Mouse (Mus musculus) G1E-ER4 (cell line): ENCODE measurements around the gene Zc3h18. TPM values are rescaled to one million over a fixed set of nuclear protein-coding genes. Genes with fewer than 3 reads are reported as not detected.

Source experiments
- GATA1 ChIP-seq: IDR thresholded peaks from one replicate; pipeline ENCODE4 v1.8.0; 2012; ENCODE audit warnings: low read length, inconsistent platforms
- polyA plus RNA-seq: library from polyadenylated mRNA; stranded (reverse); fragments of >175 nt; gene quantifications from 2 replicates; pipeline ENCODE4 v1.2.3, GENCODE M21; 2012

The Zc3h18 gene
- polyA plus RNA-seq, 1 experiment: 187 TPM

DNA sequence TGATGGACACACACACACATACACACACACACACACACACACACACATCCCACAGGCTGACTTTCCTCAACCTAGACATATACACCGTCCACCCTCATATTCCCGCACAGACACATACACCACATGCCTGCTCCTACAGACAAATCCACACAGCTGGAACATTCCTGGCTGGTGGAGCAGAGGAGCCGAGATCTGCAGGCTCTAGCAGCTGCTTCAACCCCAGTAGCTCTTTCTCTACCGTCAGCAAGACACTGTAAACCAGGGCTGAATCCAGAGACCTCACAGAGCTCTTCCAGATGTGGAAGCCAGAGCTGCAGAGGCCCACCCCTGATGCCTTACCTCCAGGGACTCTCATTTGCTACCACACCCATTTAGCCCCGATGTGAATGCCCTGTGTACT is 14.1 kb upstream of the Zc3h18 start:
- no peak for TF ChIP-seq GATA1

- TF ChIP-seq GATA1: no peak
Measured at GRCm38 (mm10) chr8:122362967-122363366, 13.4 kb upstream of the Zc3h18 start.

DNA sequence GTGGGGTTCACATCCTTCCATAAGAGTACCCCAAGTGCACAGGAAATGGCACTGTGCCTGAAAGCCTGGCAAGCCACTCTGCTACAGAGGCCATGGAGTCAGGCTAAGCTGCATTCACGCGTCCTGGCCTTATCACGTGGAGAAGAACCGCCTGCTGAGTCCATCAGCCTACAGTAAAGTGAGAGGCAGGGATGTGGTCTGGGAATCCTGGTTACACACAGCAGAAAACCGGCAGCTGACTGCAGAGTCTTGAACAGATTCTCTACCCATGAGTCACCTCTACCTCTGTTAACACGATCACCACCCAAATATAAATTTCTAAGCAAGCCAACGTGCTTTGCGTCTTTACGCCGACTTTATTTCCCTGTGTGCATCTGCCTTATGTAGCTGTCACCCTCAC is 7.9 kb upstream of the Zc3h18 start:
- TF ChIP-seq GATA1: no peak

- no peak for TF ChIP-seq GATA1
Measured at GRCm38 (mm10) chr8:122369665-122370064, 6.7 kb upstream of the Zc3h18 start.

DNA sequence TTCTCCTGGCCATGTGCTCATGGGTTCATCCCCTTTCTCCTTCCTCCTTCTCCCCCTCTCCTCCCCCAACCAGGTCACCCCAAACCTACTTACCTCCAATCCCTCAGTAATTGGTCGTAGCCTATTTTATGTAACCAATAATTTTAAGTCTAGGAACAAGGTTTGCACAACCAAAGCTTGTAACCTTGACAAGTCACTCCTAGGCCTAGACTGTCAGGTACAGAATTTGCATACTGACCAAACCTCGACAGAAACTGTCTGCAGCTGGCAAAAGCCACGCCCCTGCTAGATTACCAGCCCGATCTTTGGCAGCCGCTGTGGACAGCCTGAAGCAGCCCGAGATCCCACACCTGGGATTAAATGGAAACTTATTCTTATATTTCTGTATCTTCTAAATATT is 4.7 kb upstream of the Zc3h18 start:
- TF ChIP-seq GATA1: no peak

DNA sequence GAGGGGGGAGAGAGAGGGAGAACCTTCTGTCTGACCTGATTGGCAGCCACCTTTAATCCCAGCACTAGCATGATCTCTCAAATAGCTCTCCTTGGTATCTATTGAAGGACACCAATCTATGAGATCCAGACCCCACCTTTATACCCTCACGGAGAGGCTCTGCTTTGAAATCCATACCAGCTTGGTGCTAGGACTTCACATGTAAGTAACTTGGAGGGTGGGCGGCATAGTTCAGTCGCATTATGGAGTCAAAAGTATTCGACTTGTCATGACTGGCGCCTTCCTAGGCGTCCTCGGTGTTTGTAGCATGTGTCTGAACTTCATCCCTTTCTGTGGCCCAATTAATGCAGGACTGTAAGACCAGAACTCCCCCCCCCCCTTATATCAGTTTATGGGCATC is 1.1 kb upstream of the Zc3h18 start:
- no peak for TF ChIP-seq GATA1

DNA sequence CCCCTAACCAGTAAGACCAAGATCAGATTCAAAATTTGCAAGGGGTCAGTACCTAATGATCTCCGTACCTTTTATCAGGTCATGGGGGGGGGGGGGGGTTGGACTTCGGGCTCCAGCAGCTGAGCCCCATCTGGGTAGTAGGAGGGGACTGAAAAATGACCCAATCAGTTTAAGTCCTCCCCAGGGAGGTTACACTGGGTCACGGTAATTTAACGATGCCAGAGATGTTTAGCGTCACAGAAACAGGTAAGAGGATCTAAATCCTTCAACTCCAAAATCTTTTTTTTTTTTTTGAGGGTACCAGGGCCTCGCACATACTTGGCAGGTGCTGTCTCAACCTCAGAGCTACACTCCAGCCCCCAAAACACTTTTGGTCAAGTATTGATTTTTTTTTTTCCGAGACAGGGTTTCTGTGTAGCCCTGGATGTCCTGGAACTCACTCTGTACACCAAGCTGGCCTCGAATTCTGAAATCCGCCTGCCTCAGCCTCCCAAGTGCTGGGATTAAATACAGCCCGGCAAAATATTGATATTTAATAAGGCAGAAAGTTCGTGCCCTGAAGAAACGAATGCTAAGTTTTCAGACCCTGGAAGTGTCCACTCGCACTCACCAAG is 551 bp upstream of the Zc3h18 start:
- no peak for TF ChIP-seq GATA1

GRCm38 (mm10) chr8:122383039-122383438 is 6.6 kb downstream of the Zc3h18 start:
- no peak for TF ChIP-seq GATA1

DNA sequence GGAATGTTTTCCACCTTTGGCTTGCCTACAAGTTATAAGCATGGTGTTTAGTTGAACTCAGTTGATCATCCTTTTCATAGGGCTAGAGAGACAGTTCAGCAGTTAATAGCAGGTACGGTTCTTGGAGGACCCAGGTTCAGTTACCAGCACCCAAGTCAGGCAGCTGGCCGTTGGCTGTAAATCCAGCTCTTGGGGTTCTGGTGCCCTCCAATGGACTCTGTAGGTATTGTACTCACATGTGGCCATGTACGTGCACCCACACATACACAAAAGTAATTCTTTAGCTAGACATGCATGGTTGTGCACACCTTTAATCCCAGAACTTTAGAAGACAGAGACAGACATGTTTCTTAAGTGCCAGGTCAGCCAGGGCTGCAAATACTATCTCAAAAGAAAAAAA is 12.9 kb downstream of the Zc3h18 start:
- TF ChIP-seq GATA1: no peak

DNA sequence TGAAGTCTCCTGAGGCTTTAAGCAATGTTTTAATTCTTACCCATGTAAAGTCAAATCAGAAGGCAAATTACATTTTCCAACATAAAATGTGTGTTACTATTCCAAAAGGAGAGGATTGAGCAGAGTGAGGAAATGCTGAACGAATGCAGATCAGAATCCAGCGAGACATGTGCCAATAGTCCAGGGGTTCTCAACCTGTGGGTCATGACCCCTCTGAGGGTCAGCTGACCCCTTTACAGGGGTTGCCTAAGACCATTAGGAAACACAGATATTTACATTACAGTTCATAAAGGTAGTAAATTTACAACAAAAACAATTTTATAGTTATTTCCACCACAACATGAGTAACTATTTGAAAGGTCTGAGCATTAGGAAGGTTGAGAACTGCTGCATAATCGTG is 14.3 kb downstream of the Zc3h18 start:
- no peak for TF ChIP-seq GATA1

DNA sequence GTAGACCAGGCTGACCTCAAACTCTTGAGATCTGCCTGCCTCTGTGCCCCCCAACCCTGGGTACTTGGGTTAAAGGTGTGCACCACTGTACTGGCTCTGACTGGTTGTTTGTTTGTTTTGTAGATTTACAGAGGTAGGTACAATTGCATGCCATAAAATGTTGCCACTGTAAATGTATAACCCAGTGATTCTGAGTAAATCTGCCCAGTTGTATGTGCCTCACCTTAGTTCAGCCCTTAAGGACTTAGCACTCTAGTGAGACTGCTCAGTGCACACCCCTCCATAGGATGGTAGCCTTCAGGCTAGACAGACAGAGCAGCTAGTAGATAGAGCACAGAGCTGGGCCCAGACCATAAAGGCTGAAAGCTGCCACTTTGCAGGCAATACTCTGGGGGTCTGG is 17.3 kb downstream of the Zc3h18 start:
- TF ChIP-seq GATA1: no peak

GRCm38 (mm10) chr8:122395291-122395690 is 18.9 kb downstream of the Zc3h18 start:
- no peak for TF ChIP-seq GATA1

- no peak for TF ChIP-seq GATA1
Measured at GRCm38 (mm10) chr8:122398186-122398585, 21.8 kb downstream of the Zc3h18 start.

DNA sequence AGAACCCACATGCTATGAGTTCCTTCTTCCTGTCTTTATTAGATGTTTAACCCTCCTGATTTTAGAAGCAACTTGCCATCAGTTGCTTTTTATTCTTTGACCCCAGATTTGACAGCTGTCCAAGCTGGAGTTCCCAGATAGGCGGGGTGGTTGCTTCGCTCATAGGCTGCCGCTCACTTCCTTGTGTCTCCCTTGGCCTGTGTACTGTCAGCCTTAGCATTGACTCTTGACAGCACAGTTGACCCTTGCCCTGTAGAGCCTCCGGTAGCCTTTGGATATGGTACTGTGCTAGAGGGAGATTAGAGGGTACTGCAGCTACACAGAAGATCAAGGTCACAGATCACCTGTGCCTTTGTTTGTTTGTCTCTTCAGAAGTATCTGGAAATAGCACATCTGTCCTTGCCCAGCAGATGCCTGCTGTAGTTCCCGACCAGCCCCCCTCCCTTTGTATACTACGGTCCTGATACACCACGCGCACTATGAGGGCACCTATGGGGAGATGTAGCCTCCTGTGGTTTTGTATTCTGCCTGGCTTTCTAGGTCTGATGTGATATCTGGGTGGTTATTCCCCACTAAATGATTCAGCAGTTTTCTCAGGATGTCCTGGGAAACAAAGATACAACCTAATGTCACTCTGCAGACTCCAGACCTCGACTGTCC is 28.9 kb downstream of the Zc3h18 start:
- TF ChIP-seq GATA1: peak; percentile 77

DNA sequence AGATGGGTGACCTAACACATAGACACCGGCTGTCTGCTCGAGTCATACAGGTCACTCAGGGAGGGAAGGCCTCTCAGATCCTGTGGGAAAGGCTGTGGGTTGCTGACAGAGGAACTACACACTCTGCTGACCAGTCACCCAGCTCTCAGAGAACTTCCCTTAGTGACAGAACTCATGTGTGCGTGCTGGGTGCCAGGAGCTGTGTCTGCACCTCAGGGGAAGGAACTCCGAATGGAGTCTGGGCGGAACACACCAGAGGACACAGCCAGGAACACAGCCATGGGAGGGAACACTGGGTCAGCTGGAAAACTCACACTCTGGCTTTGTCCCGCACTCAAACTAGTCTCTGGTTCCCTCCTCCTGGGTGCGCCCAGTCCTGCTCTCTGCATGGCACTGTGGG is 31.3 kb downstream of the Zc3h18 start:
- TF ChIP-seq GATA1: no peak

DNA sequence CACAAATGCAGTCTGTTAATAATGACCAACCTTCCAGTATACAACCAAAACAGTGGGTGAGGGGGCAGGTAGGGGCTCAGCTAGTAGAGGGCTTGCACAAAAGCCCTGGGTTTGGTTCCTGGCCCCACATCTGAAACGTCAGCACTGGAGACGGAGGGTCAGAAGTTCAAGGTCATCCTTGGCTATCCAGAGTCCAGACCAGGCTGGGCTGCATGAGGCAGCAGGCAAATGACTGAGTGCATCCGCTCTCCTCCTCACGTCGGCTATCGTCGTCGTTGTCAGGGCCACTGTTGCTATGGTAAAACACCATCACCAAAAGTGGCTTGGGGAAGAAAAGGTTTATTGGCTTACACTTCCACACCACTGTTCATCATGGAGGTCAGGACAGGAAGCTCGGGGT is 37.9 kb downstream of the Zc3h18 start:
- no peak for TF ChIP-seq GATA1

- TF ChIP-seq GATA1: no peak
Measured at GRCm38 (mm10) chr8:122415554-122415953, 39.1 kb downstream of the Zc3h18 start.
